Mouse (Mus musculus): ENCODE measurements around the gene Phrf1. TPM values are rescaled to one million over a fixed set of nuclear protein-coding genes. Genes with fewer than 3 reads are reported as not detected.

Gene Phrf1
- 73.1 and 78.3 TPM in 2 replicates for polyA plus RNA-seq (2015; fragmentation: Nextera tagmentation; extraction: Ambion mirVana)

GRCm38 (mm10) chr7:141228279-141229067 lies at the start of gene Phrf1:
Gene Phrf1 (plus strand): TSS chr7:141228784.
- peak within 1 kb of the TSS; percentile 84 for H3K4me2 ChIP-seq
- H3K4me3 ChIP-seq (replicated peaks), result peak within 1 kb of the TSS; percentile 82
- WGBS, result under 1% methylated on average over 68 of the region's 76 CpGs
- H3K27ac ChIP-seq, result peak within 1 kb of the TSS; percentile 98
- peaks cover 24% of the 10 kb centered on the region for H3K4me1 ChIP-seq
- no peaks in the 10 kb centered on the region for H3K9me3 ChIP-seq (replicated peaks)
- H3K9ac ChIP-seq, result peak within 1 kb of the TSS; percentile 94
- H3K36me3 ChIP-seq, result peaks cover 31% of the 10 kb centered on the region
- peak; percentile 93 for ATAC-seq (replicated peaks; ENCODE audit: low FRiP score)
- H3K27me3 ChIP-seq, result no peaks in the 10 kb centered on the region

- H3K27me3 ChIP-seq, result no peaks in the 10 kb centered on the region
These were observed 40.4 kb upstream of the Phrf1 start for GRCm38 (mm10) chr7:141188194-141188593.

GRCm38 (mm10) chr7:141188733-141189132 lies 39.9 kb upstream of the Phrf1 start:
- no peak overlapping the region for H3K4me2 ChIP-seq
- H3K27me3 ChIP-seq, result no peaks in the 10 kb centered on the region
- peaks cover 20% of the 10 kb centered on the region for H3K4me1 ChIP-seq
- no peak overlapping the region for H3K4me3 ChIP-seq (replicated peaks)
- no peak overlapping the region for H3K27ac ChIP-seq
- peaks cover 35% of the 10 kb centered on the region for H3K36me3 ChIP-seq
- no peaks in the 10 kb centered on the region for H3K9me3 ChIP-seq (replicated peaks)
- H3K9ac ChIP-seq, result no peak overlapping the region
- no peak for ATAC-seq (replicated peaks; ENCODE audit: low FRiP score)
- WGBS, result 88% methylated on average over 3 of the region's 3 CpGs

More at GRCm38 (mm10) chr7:141188194-141188593, 40.4 kb upstream of the Phrf1 start:
- H3K9ac ChIP-seq, result no peak overlapping the region
- no peak overlapping the region for H3K27ac ChIP-seq
- H3K9me3 ChIP-seq (replicated peaks), result no peaks in the 10 kb centered on the region
- no peak overlapping the region for H3K4me3 ChIP-seq (replicated peaks)
- peaks cover 35% of the 10 kb centered on the region for H3K36me3 ChIP-seq
- ATAC-seq (replicated peaks; ENCODE audit: low FRiP score), result no peak
- peaks cover 19% of the 10 kb centered on the region for H3K4me1 ChIP-seq
- 93% methylated on average over 3 of the region's 3 CpGs for WGBS
- H3K4me2 ChIP-seq, result no peak overlapping the region

GRCm38 (mm10) chr7:141190220-141190619 lies 38.4 kb upstream of the Phrf1 start:
- Histone ChIP-seq H3K36me3 (peaks cover 35% of the 10 kb centered on the region), H3K4me3 (replicated peaks) (no peak overlapping the region), H3K4me1 (peaks cover 29% of the 10 kb centered on the region), H3K9me3 (replicated peaks) (no peaks in the 10 kb centered on the region), H3K27me3 (no peaks in the 10 kb centered on the region), H3K4me2 (no peak overlapping the region), H3K27ac (no peak overlapping the region), H3K9ac (no peak overlapping the region)
- WGBS, result 84% methylated on average over 3 of the region's 3 CpGs
- no peak for ATAC-seq (replicated peaks; ENCODE audit: low FRiP score)

GRCm38 (mm10) chr7:141191036-141191435 lies 37.5 kb upstream of the Phrf1 start:
- Histone ChIP-seq H3K4me2 (0 out of 2 replicates have a peak overlapping the region, but pooled peaks have one; percentile 94), H3K27ac (0 out of 2 replicates have a peak overlapping the region, but pooled peaks have one; percentile 27), H3K9ac (no peak overlapping the region), H3K36me3 (peaks cover 35% of the 10 kb centered on the region), H3K27me3 (no peaks in the 10 kb centered on the region), H3K4me1 (peaks cover 32% of the 10 kb centered on the region), H3K4me3 (replicated peaks) (no peak overlapping the region), H3K9me3 (replicated peaks) (no peaks in the 10 kb centered on the region)
- 84% methylated on average over 14 of the region's 14 CpGs for WGBS
- no peak for ATAC-seq (replicated peaks; ENCODE audit: low FRiP score)

GRCm38 (mm10) chr7:141191796-141192685 lies 36.5 kb upstream of the Phrf1 start:
- Histone ChIP-seq H3K4me3 (replicated peaks) (peak overlapping the region; percentile 95), H3K9ac (no peak overlapping the region)
- ATAC-seq (replicated peaks; ENCODE audit: low FRiP score), result no peak

GRCm38 (mm10) chr7:141192776-141193347 lies 35.7 kb upstream of the Phrf1 start:
- Histone ChIP-seq H3K27me3 (no peaks in the 10 kb centered on the region), H3K9ac (peak overlapping the region; percentile 98), H3K36me3 (peaks cover 35% of the 10 kb centered on the region), H3K4me1 (peaks cover 32% of the 10 kb centered on the region), H3K9me3 (replicated peaks) (no peaks in the 10 kb centered on the region), H3K4me3 (replicated peaks) (peak overlapping the region; percentile 95), H3K27ac (peak overlapping the region; percentile 88), H3K4me2 (peak overlapping the region; percentile 94)
- ATAC-seq (replicated peaks; ENCODE audit: low FRiP score), result no peak
- 28% methylated on average over 12 of the region's 12 CpGs for WGBS

More at GRCm38 (mm10) chr7:141191796-141192685, 36.5 kb upstream of the Phrf1 start:
- no peak overlapping the region for H3K27ac ChIP-seq
- no peaks in the 10 kb centered on the region for H3K9me3 ChIP-seq (replicated peaks)
- H3K4me2 ChIP-seq, result peak overlapping the region; percentile 94
- 86% methylated on average over 24 of the region's 24 CpGs for WGBS
- H3K27me3 ChIP-seq, result no peaks in the 10 kb centered on the region
- peaks cover 32% of the 10 kb centered on the region for H3K4me1 ChIP-seq
- peaks cover 35% of the 10 kb centered on the region for H3K36me3 ChIP-seq

GRCm38 (mm10) chr7:141193348-141193856 lies 35.2 kb upstream of the Phrf1 start:
- H3K4me3 ChIP-seq (replicated peaks), result peak overlapping the region; percentile 95
- WGBS, result under 1% methylated on average over 41 of the region's 43 CpGs
- H3K27me3 ChIP-seq, result no peaks in the 10 kb centered on the region
- no peaks in the 10 kb centered on the region for H3K9me3 ChIP-seq (replicated peaks)
- H3K27ac ChIP-seq, result peak overlapping the region; percentile 88
- H3K36me3 ChIP-seq, result peaks cover 37% of the 10 kb centered on the region
- H3K4me2 ChIP-seq, result peak overlapping the region; percentile 94
- no peak; the same call in none of the 2 replicates for ATAC-seq (replicated peaks; ENCODE audit: low FRiP score)
- H3K4me1 ChIP-seq, result peaks cover 32% of the 10 kb centered on the region
- H3K9ac ChIP-seq, result peak overlapping the region; percentile 98

GRCm38 (mm10) chr7:141193948-141194347 lies 34.6 kb upstream of the Phrf1 start, which contains the start of the genes Hras and Lrrc56:
Gene Hras (minus strand): TSS chr7:141194005.
Gene Lrrc56 (plus strand): TSS chr7:141194157.
- Histone ChIP-seq H3K9ac (peak within 1 kb of the TSS; percentile 98), H3K36me3 (peaks cover 37% of the 10 kb centered on the region), H3K4me1 (peaks cover 32% of the 10 kb centered on the region), H3K27ac (peak within 1 kb of the TSS; percentile 88), H3K27me3 (no peaks in the 10 kb centered on the region), H3K4me3 (replicated peaks) (peak within 1 kb of the TSS; percentile 95), H3K4me2 (peak within 1 kb of the TSS; percentile 94), H3K9me3 (replicated peaks) (no peaks in the 10 kb centered on the region)
- under 1% methylated on average over 39 of the region's 39 CpGs for WGBS
- peak; percentile 96 for ATAC-seq (replicated peaks; ENCODE audit: low FRiP score)

- Histone ChIP-seq H3K9me3 (replicated peaks) (no peaks in the 10 kb centered on the region), H3K27ac (peak overlapping the region; percentile 84), H3K4me2 (peak overlapping the region; percentile 94), H3K36me3 (peaks cover 32% of the 10 kb centered on the region), H3K4me3 (replicated peaks) (peak overlapping the region; percentile 95), H3K4me1 (peaks cover 32% of the 10 kb centered on the region), H3K27me3 (no peaks in the 10 kb centered on the region), H3K9ac (peak overlapping the region; percentile 41)
- no peak for ATAC-seq (replicated peaks; ENCODE audit: low FRiP score)
- under 1% methylated on average over 23 of the region's 23 CpGs for WGBS
These were observed 34.2 kb upstream of the Phrf1 start for GRCm38 (mm10) chr7:141194409-141194808.

GRCm38 (mm10) chr7:141194830-141195229 lies 33.8 kb upstream of the Phrf1 start:
- peak overlapping the region; percentile 84 for H3K27ac ChIP-seq
- WGBS, result under 1% methylated on average over 28 of the region's 28 CpGs
- peaks cover 32% of the 10 kb centered on the region for H3K4me1 ChIP-seq
- peak overlapping the region; percentile 95 for H3K4me3 ChIP-seq (replicated peaks)
- H3K9ac ChIP-seq, result peak overlapping the region; percentile 41
- no peaks in the 10 kb centered on the region for H3K27me3 ChIP-seq
- H3K9me3 ChIP-seq (replicated peaks), result no peaks in the 10 kb centered on the region
- peak; percentile 19; the same call in 1 of the 2 replicates for ATAC-seq (replicated peaks; ENCODE audit: low FRiP score)
- peak overlapping the region; percentile 94 for H3K4me2 ChIP-seq
- peaks cover 28% of the 10 kb centered on the region for H3K36me3 ChIP-seq

Measured in kidney, embryonic 15.5 days (tissue).